ENCODE assay signal across 16 mouse cellular contexts in genomic region chr13:94680492-94681168, GRCm38 (mm10).
DNase-seq lines count a peak whose midpoint lies in the region; ATAC-seq and TF ChIP-seq lines count a peak whose summit lies in the region.
"Had no signal": no experiment of that assay in that cellular context is flagged by ENCODE, and none has a peak within 500 bp of the region (broad histone marks: within the 10 kb centered on the region; RNA-seq: fewer than 3 reads in every experiment).

No protein-coding gene starts in this region.

- WGBS in neural tube, embryonic 11.5 days = 26% methylated on average over 16 of the region's 17 CpGs
- WGBS in neural tube, embryonic 15.5 days = 19% methylated on average over 17 of the region's 17 CpGs
- WGBS in forebrain, embryonic 10.5 days = 41% methylated on average over 17 of the region's 17 CpGs
- 23% methylated on average over 17 of the region's 17 CpGs for WGBS in forebrain, postnatal 0 days
- 11% methylated on average over 17 of the region's 17 CpGs for WGBS in midbrain, embryonic 14.5 days

- TF ChIP-seq CTCF in forebrain, postnatal 0 days (IDR thresholded peaks at IDR 0.05; ENCODE audit: low read depth) = no peak

- no peaks in the 10 kb centered on the region for H3K9me3 ChIP-seq in neural tube, embryonic 11.5 days (ENCODE audit: control insufficient read depth, low read length)
- no peaks in the 10 kb centered on the region for H3K9me3 ChIP-seq in neural tube, embryonic 15.5 days (replicated peaks)
- H3K9me3 ChIP-seq in forebrain, embryonic 10.5 days = no peaks in the 10 kb centered on the region
- no peaks in the 10 kb centered on the region for H3K9me3 ChIP-seq in forebrain, postnatal 0 days (ENCODE audit: low read length)
- no peaks in the 10 kb centered on the region for H3K9me3 ChIP-seq in midbrain, embryonic 14.5 days (ENCODE audit: control insufficient read depth, low read length)
- H3K9me3 ChIP-seq: limb, embryonic 12.5 days had no signal

- peaks cover 7% of the 10 kb centered on the region; the same call in 1 of the 2 replicates for H3K4me1 ChIP-seq in neural tube, embryonic 11.5 days (ENCODE audit: control insufficient read depth, insufficient read depth, low read length)
- peaks cover 13% of the 10 kb centered on the region; the same call in 1 of the 2 replicates for H3K4me1 ChIP-seq in neural tube, embryonic 15.5 days
- peaks cover 31% of the 10 kb centered on the region for H3K4me1 ChIP-seq in forebrain, embryonic 10.5 days
- H3K4me1 ChIP-seq in forebrain, postnatal 0 days (ENCODE audit: insufficient read depth) = no peaks in the 10 kb centered on the region
- H3K4me1 ChIP-seq in midbrain, embryonic 14.5 days (ENCODE audit: control insufficient read depth, insufficient read depth, low read length) = peaks cover 9% of the 10 kb centered on the region
- H3K4me1 ChIP-seq: limb, embryonic 12.5 days had no signal

- 0 out of 2 replicates have a peak, but pooled peaks cover 2% of the 10 kb centered on the region for H3K27me3 ChIP-seq in neural tube, embryonic 11.5 days (ENCODE audit: control insufficient read depth, insufficient read depth, low read length)
- peaks cover 49% of the 10 kb centered on the region for H3K27me3 ChIP-seq in neural tube, embryonic 15.5 days (replicated peaks)
- H3K27me3 ChIP-seq in forebrain, embryonic 10.5 days (ENCODE audit: poor library complexity, severe bottlenecking) = peaks cover 95% of the 10 kb centered on the region
- 0 out of 2 replicates have a peak, but pooled peaks cover 9% of the 10 kb centered on the region for H3K27me3 ChIP-seq in forebrain, postnatal 0 days (ENCODE audit: insufficient read depth, low read length)
- H3K27me3 ChIP-seq in midbrain, embryonic 14.5 days (ENCODE audit: control insufficient read depth, insufficient read depth, low read length) = peaks cover 12% of the 10 kb centered on the region; the same call in 1 of the 2 replicates

- peak; percentile 41; the same call in 1 of the 2 replicates for ATAC-seq in neural tube, embryonic 11.5 days (ENCODE audit: insufficient read depth, low FRiP score, low TSS enrichment)
- no peak for ATAC-seq in neural tube, embryonic 15.5 days (ENCODE audit: low FRiP score)
- no peak for ATAC-seq in forebrain, postnatal 0 days
- peak; percentile 62; the same call in 1 of the 2 replicates for ATAC-seq in midbrain, embryonic 14.5 days (ENCODE audit: low FRiP score, low TSS enrichment)
- ATAC-seq: inflammation-experienced regulatory T-cells, adult 6 months had no signal

- no peak overlapping the region for H3K4me3 ChIP-seq in neural tube, embryonic 11.5 days (ENCODE audit: low read depth, low read length)
- no peak overlapping the region for H3K4me3 ChIP-seq in neural tube, embryonic 15.5 days (replicated peaks)
- no peak overlapping the region for H3K4me3 ChIP-seq in forebrain, embryonic 10.5 days
- H3K4me3 ChIP-seq in forebrain, postnatal 0 days (ENCODE audit: low read depth, low read length) = no peak overlapping the region
- H3K4me3 ChIP-seq in midbrain, embryonic 14.5 days (replicated peaks; ENCODE audit: low read depth, low read length) = no peak overlapping the region
- H3K4me3 ChIP-seq: erythroblast, embryonic 14.5 days; limb, embryonic 12.5 days had no signal

- H3K27ac ChIP-seq in neural tube, embryonic 11.5 days (ENCODE audit: low read depth, low read length) = no peak overlapping the region
- H3K27ac ChIP-seq in neural tube, embryonic 15.5 days (replicated peaks) = no peak overlapping the region
- H3K27ac ChIP-seq in forebrain, embryonic 10.5 days = 0 out of 2 replicates have a peak overlapping the region, but pooled peaks have one; percentile 20
- no peak overlapping the region for H3K27ac ChIP-seq in forebrain, postnatal 0 days (ENCODE audit: low read depth, low read length)
- H3K27ac ChIP-seq in midbrain, embryonic 14.5 days (replicated peaks; ENCODE audit: low read depth, low read length) = no peak overlapping the region
- H3K27ac ChIP-seq: limb, embryonic 12.5 days; liver, embryonic 14.5 days had no signal

- peak; percentile 48 for DNase-seq in neural tube, embryonic 11.5 days (ENCODE audit: low spot score)
- DNase-seq in forebrain, embryonic 10.5 days (ENCODE audit: extremely low spot score, low spot score) = no peak
- no peak for DNase-seq in forebrain, postnatal 0 days
- peak; percentile 69 for DNase-seq in midbrain, embryonic 14.5 days
- DNase-seq in layer of hippocampus, adult 11-12 months (ENCODE audit: low spot score) = no peak
- no peak for DNase-seq in B cell, adult 2 months
- DNase-seq in gastrocnemius, adult 8-10 months (ENCODE audit: low spot score in 2 of 2) = no peak
- DNase-seq: adrenal gland, postnatal 10 days; cerebellum, adult 2 months; lung, postnatal 14 days; thymus, postnatal 36 days had no signal

- H3K4me2 ChIP-seq in neural tube, embryonic 11.5 days (ENCODE audit: low read depth) = peak overlapping the region; percentile 25; the same call in 1 of the 2 replicates
- no peak overlapping the region for H3K4me2 ChIP-seq in neural tube, embryonic 15.5 days
- H3K4me2 ChIP-seq in forebrain, postnatal 0 days (ENCODE audit: low read depth) = 0 out of 2 replicates have a peak overlapping the region, but pooled peaks have one; percentile 6
- no peak overlapping the region for H3K4me2 ChIP-seq in midbrain, embryonic 14.5 days (ENCODE audit: low read length)
- H3K4me2 ChIP-seq: limb, embryonic 12.5 days had no signal

- H3K9ac ChIP-seq in neural tube, embryonic 11.5 days (ENCODE audit: low read length) = no peak overlapping the region
- no peak overlapping the region for H3K9ac ChIP-seq in neural tube, embryonic 15.5 days (replicated peaks)
- H3K9ac ChIP-seq in forebrain, postnatal 0 days = no peak overlapping the region
- no peak overlapping the region for H3K9ac ChIP-seq in midbrain, embryonic 14.5 days (replicated peaks; ENCODE audit: low read length)
- H3K9ac ChIP-seq: limb, embryonic 12.5 days; liver, embryonic 14.5 days had no signal

- no peaks in the 10 kb centered on the region for H3K36me3 ChIP-seq in neural tube, embryonic 11.5 days (ENCODE audit: control insufficient read depth, insufficient read depth, low read length)
- H3K36me3 ChIP-seq in neural tube, embryonic 15.5 days = no peaks in the 10 kb centered on the region
- H3K36me3 ChIP-seq in forebrain, embryonic 10.5 days (replicated peaks) = no peaks in the 10 kb centered on the region
- no peaks in the 10 kb centered on the region for H3K36me3 ChIP-seq in forebrain, postnatal 0 days (ENCODE audit: insufficient read depth)
- H3K36me3 ChIP-seq in midbrain, embryonic 14.5 days (ENCODE audit: control insufficient read depth, insufficient read depth, low read length) = no peaks in the 10 kb centered on the region
- H3K36me3 ChIP-seq: limb, embryonic 12.5 days had no signal

Comparison
In these comparisons a context has a peak if more than half of its experiments do, and no peak if none do; other contexts are left out.
1. ATAC-seq: peak in neural tube, embryonic 11.5 days (single experiment) and midbrain, embryonic 14.5 days (single experiment); none in neural tube, embryonic 15.5 days (single experiment) and forebrain, postnatal 0 days (single experiment).
2. H3K4me2 ChIP-seq: peak in neural tube, embryonic 11.5 days (single experiment) and forebrain, postnatal 0 days (single experiment); none in neural tube, embryonic 15.5 days (single experiment) and midbrain, embryonic 14.5 days (single experiment).
3. DNase-seq: peak in neural tube, embryonic 11.5 days (single experiment) and midbrain, embryonic 14.5 days (single experiment); none in forebrain, embryonic 10.5 days (single experiment), forebrain, postnatal 0 days (single experiment), layer of hippocampus, adult 11-12 months (single experiment), B cell, adult 2 months (0 of 2) and gastrocnemius, adult 8-10 months (0 of 2).